Mouse (Mus musculus) induced T-regulatory cell, adult 2 months (primary cell): ENCODE data around the gene Rhbdf2.

Experiments
- DNase-seq: peaks from one replicate; pipeline ENCODE4 v3.0.0-alpha.2; 2012; ENCODE audit warnings: low read depth

Gene Rhbdf2

DNA sequence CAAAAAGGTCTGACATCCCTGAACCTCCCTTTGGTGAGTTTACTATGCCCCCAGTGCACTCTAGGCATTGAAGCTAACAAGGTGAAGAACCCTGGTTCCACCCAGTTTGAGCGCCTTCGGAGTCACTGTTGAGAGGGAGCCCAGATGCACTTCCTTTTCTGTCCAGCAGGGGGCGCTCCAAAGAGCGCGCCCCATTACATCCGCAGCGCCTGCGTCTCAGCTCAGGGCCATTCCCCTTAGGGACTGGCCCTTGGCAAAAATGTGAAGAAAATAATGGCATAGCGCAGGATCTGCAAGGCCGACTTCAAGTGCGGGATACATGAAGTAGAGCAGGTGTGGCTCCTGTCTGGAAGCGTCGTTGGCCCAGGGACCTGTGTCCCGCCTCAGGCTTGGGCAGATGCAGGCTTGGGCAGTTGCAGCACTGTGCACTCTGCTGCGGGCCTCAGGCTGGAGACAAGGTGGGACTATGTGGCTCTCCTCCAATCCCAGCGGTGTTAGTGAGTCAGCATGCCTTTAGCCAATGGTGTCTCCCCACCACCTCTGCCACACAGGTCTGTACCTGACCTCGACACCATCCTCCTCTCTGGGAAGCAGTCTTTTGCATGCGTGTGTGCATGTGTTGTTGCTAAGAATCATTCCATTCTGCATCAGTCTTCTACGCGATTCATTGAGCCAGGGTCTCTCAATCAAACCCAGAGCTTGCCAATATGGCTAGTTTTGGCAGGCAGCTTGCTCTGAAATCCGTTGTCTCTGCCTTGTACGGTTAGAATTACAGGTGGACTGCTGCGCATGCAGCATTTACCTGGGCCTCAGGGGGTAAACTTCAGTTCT, 39.8 kb downstream of the Rhbdf2 start:
- DNase-seq = peak; percentile 89

DNA sequence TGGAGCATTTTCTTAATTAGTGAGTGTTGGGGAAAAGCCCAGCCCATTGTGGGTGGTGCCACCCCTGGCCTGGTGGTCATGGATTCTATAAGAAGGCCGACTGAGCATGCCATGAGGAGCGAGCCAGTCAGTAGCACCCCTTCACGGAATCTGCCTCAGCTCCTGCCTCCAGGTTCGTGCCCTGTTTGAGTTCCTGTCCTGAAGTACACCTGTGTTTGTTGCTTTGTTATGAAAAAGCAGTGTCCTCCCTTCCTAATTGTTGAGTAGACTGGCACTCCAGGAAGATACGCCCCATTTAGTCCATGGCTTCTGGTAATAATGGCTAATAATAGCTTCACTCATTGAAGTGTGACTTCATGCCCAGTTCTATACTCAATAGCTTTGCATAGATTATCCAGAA, 40.5 kb downstream of the Rhbdf2 start, which contains the start of gene Aanat:
Aanat (plus strand) TSS at position 123 of the 400 bp plus-strand sequence.
- no peak for DNase-seq

DNA sequence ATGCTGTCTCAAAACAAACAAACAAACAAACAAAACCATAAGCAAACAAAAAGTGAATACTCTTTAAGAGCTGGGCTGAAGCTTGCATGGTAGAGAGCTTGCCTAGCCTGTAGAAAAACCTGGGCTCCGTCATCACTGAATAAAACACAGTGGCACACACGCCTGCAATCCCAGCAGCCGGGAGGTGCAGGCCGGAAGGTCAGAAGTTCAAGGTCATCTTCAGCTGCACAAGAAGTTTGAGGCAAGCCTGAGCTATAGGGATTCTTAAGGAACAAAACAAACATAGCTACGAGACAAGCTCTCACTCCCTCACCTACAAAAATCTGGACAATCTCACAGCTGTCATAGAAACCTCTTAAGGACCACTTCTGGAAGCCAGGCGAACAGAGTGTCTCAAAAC, 41.1 kb downstream of the Rhbdf2 start:
- DNase-seq = no peak

DNA sequence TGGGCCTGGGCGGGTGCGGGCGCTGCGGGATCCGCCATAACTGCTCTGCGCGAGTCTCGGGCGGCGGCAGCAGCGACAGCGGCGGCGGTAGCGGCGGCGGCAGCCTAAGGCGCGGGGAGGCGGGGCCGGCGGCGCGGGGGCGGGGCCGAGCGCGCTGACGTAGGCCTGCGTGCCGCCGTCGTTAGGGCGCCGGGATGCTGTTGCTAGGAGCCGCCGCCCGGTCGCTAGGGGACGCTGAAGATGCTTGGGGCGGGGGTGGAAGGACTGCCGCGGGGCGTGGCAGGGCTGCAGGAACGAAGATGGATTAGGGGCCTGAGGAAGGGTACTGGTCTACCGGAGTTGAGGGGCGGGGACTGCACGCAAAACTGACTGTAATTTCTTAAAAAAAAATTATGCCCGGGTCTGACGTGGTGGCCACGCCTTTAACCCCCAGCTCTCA, 45.4 kb downstream of the Rhbdf2 start, which contains the start of gene Ube2o:
Ube2o (minus strand) TSS at position 72 of the 439 bp plus-strand sequence.
- peak; percentile 95 for DNase-seq

DNA sequence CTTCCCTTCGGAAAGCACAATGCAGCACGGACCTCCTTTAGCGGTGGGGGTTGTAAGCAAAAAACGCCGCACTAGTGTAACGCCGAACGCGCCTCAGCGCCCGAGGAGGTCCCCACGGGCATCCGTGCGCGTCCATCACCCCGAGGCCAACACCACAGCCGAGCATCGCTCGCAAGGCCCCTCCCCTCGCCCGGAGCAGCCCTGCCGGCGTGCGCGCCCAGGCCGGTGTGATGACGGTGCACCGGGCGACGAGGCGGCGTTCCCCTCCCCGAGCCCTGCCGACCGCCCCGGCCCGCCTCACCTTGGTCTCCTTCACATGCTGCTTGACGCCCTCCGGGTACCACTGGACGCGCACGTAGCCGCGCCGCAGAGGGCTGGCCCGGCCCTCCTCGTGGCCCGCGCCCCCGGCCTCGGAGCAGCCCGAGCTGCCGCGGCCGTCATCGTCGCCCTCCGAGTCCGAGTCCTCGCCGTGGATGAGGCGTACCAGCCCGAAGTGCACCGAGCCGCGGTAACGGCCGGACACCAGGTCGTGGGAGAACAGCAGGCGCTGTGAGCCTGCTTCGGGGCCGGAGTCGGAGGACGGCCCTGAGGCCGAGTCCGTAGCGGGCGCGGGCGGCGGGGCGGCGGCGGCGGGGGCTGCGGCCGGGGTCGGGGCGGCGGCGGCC, 46.0 kb downstream of the Rhbdf2 start:
- peak; percentile 82 for DNase-seq

DNA sequence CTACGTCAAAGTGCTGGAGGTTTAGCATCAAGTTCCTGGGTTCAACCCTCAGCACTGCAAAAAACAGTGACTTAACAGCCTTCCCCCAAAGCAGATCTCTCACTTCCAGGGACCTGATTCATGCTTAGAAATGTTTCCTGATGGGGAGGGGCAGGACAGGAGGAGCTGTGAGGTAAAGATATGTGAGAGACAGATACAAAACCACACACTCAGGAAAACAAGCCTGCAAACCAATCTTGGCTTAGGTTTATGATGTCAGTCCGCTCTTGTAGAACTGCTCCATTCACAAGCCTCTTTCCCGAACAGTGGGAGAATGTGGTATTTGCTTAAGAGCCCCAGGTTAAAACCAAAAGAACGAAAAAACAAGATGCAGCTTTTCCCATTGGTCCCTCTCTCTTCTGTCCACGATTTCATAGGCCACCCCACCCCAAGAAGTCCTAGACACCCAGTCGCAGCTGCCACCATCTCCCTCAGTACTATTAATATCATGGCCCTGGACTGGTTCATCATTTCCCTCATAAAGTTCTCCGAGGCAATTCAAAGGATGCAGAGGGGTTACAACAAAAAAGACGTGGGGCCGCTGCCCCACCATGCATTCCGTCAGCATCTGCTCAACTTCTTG, 46.7 kb downstream of the Rhbdf2 start:
- peak; percentile 44 for DNase-seq

DNA sequence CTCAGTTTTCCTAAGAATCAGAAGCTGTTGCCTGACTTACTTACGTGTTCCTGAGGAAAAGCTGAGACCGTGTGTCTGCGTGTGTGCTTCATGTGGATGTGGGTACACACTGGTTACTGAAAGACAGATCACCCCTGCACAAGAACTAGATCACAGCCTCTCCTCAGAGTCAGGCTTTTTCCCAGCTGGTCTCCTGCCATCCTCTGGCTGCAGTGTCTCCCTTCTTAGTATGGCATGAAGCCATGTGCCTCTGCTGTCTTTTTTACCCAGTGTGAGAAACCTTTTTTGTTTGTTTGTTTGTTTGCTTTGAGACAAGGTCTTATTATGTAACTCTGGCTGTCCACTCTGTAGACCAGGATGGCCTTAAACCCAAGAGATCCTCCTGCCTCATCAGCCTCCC, 47.5 kb downstream of the Rhbdf2 start:
- DNase-seq = no peak

DNA sequence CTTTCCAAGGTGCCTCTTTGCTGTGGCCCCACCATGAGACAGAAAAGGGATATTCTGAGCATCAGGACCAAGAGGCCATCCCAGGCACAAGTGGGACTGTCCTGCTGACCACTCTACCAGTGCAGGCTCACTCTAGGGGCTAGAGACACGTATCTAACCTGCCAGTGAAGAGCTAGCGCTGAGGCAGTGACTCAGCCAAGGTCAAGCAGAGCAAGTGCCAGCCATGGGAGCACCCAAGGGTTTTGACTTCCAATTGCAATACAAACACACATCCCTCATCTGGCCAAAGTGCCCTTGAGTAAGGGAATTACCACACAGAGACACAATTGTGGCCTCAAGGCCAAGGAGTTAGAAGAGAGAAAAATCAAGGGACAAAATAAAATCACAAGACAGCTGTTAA, 51.4 kb downstream of the Rhbdf2 start:
- DNase-seq = no peak

DNA sequence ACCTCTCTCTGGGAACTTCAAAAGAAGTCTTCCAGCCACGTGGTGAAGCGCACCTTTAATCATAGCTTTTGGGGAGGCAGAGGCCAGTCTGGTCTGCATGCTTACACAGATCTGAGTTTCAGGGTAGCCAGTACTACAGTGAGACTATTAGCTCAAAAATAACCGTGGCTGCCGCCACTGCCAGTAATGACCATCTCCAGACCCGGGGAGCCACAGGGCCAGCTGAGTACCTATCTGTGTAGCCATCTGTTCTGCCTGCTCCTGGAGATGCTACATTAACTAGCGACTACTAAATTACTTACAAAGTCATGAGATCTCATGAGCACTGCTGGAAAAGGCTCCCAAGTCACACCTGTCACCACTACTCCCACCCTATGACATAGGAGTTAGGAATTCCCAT, 51.8 kb downstream of the Rhbdf2 start:
- no peak for DNase-seq

DNA sequence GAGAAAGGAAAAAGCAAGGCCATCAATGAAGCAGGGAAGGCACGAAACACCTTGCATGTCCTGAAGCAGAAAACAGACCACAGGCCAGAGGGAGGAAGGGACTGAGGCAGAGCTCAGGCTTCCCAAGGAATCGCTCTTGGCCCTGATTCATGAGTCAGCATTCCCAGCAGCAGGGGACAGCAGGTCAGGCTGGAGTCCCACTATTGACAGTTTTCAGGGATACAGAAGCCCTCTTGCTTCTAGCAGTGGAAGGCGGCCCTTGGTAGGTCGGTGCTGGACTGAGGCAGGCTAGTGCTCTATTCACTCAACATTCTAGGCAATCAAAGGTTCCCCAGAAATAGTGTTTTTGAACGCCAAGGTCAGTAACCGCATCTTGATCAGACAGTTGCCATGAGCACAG, 52.3 kb downstream of the Rhbdf2 start:
- DNase-seq = no peak

DNA sequence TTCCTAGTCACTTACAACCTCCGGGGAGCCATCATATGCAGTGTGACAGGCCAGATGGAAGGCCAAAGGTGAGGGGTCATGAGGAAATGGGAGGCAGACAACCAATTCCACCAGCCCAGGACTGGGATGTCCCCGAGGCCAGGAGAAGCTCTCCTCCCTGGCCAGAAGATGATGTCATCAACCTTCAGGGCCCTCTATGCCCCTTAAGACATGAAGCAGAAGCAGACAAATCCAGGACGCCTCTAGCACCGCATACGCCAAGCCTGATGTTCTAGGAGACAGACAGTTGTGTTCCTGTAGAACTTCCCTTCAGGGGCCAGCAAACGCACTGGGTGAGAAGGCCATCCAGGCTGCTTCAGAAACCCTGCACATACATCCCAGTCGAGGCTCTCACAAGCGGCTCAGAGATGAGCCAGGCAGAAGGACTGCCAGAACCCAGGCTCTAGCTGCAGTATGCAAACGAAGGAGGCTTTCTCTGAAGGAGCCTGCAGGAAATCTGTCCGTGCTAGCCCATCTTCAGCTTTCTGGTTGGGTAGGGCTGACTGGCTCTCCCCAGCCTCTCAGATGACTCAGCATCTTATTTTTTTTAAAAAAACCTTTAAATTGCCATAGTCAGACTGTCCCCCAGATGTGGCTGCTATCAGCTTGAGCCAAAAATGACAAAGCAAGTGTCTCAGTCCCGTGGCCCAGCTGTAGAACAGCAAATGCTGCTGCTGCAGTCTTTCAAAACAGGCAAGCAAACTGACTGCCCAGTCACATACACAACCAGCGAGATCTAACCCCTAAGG, 53.9 kb downstream of the Rhbdf2 start:
- DNase-seq = no peak

DNA sequence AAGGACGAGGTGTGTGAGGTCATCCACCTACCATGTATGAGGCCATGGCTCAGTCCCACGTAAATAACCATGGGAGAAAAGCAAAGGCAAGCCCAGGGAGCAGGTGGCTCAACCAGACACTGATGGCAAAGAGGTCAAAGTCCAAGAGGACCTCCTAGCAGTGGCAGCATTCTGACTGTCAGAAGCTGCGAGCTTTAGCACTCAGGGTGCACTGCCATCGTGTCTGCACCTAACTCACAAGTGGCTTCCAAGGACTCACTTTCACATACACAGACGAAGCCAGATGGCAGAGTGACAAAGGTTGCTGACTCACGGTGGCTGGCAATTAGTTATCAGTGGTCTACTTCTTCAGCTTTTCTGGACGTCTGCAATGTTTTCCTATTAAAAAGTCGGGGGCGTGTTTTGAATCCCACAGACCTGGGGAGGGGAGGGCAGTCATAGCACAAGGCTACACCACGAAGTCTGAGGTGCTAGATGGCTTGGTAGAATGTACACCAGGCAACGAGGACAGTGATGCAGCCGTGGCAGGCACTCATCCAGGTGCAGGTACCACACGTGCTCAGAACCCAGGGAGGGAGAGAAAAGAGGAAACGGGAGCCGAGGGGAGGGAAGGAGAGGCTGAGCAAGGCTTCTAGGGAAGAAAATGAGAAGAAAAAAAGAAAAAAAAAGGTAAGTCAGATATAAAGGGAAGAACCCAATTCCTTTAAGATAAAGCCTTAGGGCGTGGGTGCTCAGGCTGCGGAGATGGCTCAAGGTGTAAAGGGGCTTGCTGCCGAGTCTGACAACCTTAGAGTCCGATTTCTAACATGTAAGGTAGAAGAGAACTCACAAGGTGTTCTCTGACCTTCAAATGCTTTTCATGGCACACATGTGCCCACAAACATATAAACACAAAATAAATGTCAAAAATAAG, 54.8 kb downstream of the Rhbdf2 start:
- DNase-seq = no peak

DNA sequence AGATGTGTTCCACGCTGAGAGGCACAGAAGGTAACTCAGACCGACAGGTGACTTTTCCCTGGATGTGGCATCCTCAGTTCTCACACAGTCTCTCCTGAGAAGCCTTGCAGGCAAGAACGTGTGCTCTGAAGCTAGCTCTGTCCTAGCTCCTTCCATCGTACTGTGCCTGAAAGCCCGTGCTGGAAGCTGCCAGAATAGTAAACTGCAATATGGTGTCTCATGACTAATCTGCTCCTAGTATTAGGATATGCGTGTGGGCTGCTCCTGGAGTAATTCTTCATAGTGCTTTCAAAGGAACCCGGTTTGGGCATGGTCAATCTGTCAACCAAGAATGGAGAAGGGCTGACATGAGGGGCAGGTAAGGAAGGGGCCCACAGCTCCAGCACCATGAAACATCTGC, 56.0 kb downstream of the Rhbdf2 start:
- no peak for DNase-seq

DNA sequence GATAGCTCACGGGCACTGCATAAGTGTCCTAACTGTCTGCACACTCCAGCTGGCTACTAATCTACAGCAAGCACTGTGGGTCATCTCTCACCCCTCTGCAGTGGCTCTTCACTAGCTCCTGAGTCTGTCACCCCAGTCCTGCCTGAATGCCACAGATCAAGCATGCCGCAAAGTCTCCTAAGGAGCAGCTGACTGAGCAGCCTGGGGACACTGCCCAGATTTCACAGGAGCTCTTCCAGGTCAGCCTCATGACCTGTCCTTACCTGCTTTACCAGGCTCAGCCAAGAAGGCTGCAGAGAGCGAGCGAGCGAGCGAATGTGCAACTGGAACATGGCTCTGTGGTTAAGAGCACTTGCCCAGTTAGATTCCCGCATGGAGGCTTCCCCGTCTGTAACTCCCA, 59.3 kb downstream of the Rhbdf2 start:
- DNase-seq = no peak

DNA sequence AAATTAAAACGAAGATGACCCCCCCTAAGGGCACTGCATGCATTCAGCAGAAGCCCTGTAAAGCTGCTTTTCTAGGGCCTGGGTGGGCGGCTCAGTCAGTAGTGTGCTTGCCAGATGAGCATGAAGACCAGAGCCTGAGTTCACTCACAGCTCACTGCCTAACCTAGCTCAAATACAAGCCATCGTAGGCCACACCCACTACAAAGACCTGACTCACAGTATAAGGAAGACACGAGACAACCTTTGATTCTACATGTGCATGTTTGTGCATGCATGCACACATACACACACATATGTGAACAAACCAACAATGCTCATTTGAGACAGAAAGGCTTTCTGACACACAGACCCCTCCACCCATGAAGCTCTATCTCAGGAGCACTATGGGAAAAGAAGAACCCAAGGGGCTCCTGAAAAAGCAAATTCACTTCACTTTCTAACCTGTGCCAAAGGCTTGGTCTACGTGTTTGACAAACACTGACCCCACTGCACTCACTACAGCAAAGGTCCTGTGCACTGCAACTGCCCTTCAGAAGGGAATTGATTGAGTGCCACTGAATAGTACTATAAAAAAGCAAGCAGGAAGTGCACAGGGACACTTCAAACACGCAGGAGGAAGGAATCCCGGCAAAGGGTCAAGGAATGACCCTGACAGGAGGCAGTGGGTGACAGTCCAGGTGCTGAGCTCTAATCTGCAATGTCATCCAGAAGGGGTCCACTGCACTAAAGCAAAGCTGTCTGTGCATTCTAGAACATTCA, 61.4 kb downstream of the Rhbdf2 start:
- no peak for DNase-seq

DNA sequence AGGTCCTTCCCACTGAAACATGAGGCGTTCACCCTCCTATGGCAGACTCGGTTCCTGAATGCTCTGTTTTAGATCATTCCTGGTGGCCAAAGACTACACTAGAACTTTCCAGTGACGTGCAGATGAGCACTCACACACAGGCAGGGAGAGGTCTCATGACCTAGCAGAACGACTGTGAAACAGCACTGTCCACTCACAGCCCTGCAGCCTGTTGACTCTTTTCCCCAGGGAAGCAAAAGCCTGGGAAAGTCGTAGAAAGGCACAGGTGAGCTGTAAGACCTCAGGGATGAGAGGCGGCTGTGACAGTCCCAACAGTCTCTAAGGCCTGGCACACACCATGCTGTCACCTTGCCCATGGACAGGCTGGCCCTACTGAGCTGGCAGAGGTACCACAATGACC, 70.5 kb downstream of the Rhbdf2 start:
- no peak for DNase-seq

DNA sequence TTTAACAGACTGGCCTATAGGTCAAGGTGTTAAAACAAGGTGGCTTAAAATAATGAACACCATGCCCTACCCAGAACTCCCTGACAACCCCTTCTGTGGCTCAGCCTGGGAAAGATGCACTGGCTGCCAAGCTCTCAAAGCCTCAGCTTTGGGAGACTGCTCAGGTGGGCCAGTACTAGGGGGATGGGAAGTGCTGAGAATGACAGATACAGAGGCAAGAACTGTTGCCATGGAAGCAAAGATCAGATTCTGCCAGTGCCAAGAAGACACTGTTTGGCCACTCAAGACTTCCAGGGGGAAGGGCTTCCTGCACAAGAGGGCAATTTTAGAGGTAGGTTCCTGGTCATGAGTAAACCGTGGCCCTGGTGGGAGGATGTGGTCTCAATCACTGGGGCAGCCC, 71.2 kb downstream of the Rhbdf2 start:
- no peak for DNase-seq

DNA sequence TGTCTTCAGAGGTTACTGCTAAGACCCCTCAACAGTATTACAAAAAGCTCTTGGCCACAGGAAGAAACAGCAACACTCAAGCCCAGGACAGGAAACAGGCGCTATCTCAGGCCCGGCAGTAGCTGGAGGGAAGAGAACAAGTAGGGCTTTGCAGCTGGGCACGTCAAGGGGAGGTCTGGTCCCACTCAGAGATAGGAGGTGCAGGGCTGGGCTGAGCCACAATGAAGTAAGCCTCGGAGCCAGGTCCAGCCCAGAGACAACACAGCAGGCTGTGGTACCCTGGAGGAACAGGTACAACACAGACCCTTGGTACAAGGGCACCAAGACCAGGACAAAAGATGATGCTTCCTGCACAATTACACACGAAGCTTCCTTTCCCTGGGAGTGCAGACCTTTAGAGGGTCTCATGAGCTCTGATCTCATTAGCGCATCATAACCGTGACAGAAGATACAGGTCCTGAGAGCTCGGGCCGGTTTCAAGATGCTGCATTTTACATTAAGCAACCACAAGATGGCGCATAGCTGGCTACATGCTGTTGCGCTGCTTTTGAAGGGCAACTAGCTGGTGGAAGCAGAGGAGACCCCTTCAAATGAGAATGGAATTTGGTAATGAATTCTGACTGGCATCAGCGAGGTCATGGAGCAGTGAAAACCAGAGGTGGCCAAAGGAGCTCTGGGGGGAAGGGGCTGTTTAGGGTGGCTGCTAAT, 72.5 kb downstream of the Rhbdf2 start:
- DNase-seq = peak; percentile 78

DNA sequence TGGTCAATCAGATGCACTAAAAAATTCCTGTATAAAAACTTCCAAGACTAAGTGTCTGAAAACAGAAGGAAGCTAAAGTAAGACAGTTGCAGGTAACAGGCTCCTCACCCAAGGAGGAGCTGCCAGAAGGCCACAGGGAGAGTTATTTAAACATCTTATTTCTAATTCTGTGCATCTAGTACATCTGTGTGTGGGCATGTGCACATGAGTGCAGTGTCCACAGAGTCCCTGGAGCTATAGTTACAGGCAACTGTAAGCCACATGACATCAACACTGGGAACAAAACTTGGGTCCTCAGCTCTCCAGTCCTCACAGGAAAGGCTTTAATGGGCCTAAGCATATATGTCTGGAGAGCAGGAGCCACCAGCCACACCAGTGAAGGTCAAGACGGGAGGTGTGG, 74.6 kb downstream of the Rhbdf2 start:
- DNase-seq = no peak

DNA sequence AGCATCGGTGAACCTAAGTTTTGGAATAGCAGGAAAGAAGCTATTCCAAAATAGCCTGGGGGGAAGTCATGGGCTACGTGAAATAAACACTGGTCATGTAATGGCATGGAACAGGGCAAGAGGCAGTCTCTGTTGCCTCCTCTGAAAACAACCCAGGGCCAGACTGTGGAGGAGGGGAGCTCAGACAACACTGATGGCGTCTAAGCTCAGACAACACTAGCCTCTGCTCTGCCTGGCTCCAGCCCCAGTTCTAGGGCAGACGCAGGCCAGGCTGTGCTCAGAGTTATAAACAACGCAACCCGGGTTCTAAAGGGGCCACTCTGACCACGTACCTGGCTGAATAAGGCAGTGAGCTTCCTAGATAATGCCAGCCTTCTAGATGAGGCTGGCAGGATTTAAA, 76.1 kb downstream of the Rhbdf2 start:
- DNase-seq = no peak
